Mouse (Mus musculus) kidney, adult 2 months (tissue): ENCODE measurements around the gene Atp2b2.
"Not testable (repeated sequence)": the region's sequence is repeated elsewhere in the genome, so short reads cannot be mapped to it uniquely, and the experiment has no call there.

ENCODE experiments used
- CTCF ChIP-seq: fragments of 200-500 bp; conservative IDR thresholded peaks from 2 replicates; pipeline ENCODE4 v1.5.1; 2011; ENCODE audit warnings: low read depth, mild to moderate bottlenecking, control low read depth, low read length, moderate library complexity, mixed read lengths; ENCODE audit not compliant: insufficient read depth, insufficient read length
- POLR2A ChIP-seq: fragments of 200-500 bp; IDR thresholded peaks from one replicate; pipeline ENCODE4 v1.6.1; 2011; ENCODE audit warnings: low read depth, low read length, control low read depth

- TF ChIP-seq POLR2A, CTCF: not testable (repeated sequence)
Measured at GRCm38 (mm10) chr6:113713389-113713788, 329.0 kb downstream of the Atp2b2 start.
